Mouse (Mus musculus): ENCODE measurements around the gene Ndufaf3. TPM values are rescaled to one million over a fixed set of nuclear protein-coding genes. Genes with fewer than 3 reads are reported as not detected.

The Ndufaf3 gene
- total RNA-seq, 2 experiments from 2014 or later, result 52.6 to 66.3 TPM

DNA sequence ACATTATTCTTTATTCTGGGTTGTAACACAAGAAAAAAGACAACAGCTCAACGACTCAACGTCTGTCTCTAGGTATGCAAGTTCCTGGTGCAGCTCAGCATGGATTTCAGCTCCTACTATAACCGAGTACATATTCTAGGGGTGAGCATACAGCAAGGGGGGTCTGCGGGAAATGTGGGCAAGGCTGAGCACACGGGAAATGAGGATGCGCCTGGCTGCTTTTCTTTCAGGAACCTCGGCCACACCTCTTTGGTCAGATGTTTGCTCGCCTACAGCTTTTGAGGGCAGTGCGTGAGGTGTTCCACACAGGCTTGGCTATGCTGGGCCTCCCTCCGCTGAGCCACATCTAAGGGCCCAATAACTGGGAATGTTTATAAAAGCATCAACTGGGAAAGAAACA, 5.1 kb upstream of the Ndufaf3 start:
- no peak for DNase-seq

DNA sequence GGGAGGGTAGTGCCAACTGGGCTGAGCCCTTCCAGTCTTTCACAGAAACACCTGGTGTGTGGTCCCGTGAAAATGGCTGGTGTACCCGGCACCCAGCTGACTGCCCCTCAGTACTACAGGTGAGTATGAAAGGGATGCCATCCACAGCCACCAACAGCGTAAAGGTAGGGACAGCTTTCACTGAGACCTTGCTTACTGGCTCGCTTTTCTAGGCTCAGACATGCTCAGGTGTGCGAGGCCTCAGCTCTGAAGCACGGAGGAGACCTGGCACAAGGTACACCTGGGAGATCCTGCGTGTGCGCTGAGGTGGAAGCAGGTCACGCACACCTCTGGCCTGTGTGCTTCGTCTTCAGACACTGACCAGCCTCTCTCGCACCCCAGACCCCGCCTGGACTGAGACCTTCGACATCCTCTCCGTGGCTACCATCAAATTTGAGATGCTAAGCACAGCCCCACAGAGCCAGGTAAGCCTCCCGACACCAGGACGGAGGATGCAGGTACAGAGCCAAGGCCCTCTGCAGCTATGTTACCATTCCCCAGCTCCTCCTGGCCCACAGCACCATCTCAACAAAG, 4.3 kb upstream of the Ndufaf3 start:
- DNase-seq, result no peak

DNA sequence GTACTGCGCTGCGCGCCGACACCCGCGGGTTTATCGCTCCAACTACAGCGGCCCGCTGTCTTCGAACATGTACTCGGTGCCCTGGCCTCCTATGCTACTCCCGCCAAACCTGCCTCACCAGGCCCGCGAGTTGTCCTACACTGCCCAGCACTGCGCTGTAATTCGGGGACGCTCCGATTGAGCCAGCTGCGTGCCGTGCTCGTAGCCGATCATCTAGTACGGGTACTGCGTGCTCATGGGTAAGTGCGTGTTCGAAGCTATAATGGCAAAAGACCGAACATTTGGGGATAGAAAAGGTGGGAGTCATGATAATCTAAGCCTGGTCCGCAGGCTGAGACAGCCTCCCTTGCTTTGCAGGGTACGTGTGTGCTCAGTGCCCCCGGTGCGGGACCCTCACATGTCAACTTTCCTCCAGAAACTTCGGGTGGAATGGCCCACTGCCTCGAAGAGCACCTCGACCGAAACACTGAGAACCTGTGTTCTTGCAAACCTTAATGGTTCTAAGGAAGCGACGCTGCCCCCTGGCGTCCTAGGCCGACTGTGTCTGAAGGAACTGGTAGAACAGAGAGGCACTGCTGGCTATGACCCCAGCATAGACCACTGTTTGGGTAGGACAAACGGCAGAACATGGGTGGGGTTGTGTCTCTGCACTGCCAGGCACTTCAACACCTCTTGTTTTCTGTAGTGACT, 3.1 kb upstream of the Ndufaf3 start:
- DNase-seq, result peak in 1 of 2 experiments; percentile 69

DNA sequence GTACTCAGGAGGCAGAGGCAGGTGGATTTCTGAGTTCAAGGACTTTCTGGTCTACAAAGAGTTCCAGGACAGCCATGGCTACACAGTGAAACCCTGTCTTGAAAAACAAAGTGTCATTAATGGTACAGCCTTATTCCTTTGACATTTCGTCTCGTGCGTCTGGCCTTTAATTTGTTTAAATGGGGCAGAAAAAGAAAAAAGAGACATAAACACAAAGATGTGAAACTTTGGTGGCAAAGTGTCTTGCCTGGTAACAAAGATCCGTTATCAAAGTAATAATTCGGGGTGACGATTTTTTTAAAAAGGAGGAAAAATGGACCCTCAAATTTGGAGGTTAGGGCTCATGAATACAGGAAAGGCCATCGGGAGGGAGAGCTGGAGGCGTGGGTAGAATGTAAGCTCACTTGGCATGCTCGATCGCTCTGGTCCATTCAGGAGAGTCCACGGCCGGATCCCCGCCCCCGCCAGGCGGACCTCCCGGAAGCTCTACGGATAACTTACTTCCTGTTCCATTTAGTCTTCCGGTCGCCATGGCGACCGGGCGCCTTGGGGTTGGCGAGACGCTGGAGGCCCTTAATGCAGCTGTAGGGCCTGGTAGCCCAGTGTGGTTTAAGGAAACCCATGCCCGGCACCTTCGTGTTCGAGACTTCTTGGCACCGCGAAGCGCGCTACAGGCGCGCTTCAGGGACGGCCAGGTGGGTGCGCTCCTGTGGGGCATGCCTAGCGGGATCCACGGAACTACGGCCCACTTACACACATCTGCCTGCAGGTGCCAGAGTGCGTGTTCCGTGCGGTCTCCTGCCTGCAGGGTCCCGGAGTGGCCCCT, 2.4 kb upstream of the Ndufaf3 start, which contains the start of gene Dalrd3:
Gene Dalrd3 (plus strand): TSS at position 506 of the 826 bp plus-strand sequence.
- peak; percentile 87 to 89 for DNase-seq

DNA sequence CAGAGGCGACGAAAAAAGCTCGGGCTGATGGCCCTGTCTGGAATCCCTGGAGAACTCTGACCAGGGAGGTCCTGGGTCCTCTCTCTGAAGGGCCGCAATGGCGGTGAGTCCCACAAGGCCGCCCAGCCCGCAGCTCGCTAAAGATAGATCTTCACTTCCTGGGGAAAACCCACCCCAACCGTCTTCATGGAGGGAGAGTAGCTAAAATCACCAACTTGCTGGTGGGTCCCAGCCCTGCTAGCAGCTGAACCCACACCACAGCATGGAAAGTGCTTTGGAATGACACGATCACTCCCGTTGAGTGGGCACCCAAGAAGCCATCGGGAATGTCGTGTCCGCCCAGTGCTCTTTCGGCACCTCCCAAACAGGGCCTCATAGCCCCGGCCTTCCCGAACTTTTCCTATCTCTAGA, 1.3 kb upstream of the Ndufaf3 start:
- no peak for DNase-seq

DNA sequence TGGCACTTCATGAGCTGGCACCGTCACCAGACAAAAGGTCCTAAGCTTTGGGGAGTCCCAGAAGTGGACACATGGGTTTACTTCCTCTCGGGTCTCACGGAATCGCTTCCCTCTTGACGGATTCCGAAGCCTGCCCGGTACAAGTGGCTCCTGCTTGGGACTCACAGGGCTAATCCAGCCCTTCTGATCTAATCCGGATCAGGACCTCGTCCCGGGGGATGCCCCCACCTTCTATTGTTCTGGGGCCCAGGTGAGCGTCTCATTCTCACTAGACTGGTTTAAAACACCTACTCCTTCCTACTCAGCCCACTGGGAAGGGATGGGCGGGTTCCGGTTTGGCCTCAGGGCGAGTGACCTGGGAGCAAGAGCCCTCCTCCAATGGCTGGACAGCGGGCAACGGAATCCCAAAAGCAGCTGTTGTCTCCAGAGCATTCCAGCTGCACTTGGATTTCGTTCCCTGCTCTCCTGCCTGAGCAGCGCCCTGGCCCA, 741 bp upstream of the Ndufaf3 start:
- DNase-seq, result no peak

DNA sequence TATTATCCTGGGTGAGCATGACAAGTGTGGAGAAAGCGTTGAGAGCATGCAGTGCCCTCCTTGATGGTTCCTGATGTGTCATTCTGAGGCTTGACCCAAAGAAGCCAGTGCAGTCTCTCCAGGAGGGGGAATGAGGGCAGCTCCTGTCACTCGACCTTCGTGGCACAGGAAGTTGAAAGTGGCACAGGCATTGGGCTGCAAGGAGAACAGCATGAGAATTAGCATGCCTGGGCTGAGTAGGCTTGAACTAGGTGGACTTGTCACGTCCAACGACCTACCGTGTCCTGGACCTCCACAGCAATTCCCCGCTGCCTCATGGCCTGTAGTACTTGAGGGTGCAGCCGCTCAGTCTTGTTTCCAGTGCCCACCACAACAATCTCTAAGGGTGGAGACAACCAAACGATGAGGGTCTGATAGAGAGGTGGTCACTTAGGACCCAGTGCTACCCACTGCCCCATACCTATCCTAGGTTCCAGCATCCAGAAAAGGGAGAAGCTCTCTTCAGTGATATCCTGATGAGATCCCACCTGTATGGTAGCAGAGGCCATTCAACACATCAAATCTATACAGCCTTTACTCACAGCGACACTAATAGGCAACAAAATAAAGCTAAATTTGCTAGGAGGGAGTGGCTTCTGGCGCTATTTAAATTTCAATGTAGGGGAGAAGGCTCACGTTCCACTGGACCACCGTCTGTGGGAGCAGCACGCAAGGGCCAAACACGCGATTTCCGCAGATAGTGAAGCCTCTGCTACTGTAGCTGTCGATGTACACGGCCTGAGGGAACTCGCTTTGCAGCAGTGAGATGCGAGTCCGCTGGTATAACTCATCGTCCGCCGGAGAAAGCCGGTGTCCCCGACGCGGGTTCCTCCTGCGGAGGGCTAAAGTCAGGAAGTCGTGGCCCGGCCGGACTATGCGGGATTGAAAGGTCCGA, 1.1 kb downstream of the Ndufaf3 start:
- DNase-seq, result no peak

DNA sequence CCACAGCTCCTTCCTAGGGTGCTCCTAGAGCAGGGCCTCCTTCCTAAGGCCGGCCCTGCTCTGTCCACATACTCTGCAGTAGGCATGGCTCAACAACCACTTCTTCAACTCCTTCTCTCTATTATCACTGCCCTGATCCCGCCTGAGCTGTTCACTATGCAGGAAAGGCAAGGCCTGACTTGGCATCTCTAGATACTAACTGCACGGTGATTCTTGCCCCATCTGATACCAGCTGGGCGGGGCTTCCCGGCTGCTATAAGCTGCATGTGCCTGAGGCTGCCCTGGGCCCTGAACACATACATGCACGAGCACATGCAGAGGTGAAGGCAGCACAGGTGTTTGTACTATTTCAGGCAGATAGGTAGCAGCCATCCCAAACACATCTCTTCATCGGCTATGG, 3.1 kb downstream of the Ndufaf3 start:
- DNase-seq, result no peak

DNA sequence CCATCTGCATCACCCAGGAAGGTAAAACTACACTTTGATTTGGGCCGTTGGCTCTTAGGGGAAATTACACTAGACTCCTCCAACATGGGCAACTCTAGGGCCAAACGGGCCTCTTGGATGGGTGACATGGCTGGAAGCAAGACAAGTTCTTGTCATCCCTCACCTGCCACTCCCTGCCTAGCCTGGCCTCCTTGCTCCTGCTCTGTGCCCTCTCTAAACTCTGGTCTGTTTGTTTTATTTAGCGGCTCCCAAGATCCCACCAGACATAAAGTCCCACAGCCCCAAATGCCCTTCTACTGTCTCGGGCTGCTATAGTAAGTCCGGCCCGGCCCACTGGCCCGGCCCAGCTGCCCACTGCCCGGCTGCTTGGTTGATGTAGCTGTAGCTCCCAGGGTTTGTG, 3.6 kb downstream of the Ndufaf3 start:
- DNase-seq, result no peak

DNA sequence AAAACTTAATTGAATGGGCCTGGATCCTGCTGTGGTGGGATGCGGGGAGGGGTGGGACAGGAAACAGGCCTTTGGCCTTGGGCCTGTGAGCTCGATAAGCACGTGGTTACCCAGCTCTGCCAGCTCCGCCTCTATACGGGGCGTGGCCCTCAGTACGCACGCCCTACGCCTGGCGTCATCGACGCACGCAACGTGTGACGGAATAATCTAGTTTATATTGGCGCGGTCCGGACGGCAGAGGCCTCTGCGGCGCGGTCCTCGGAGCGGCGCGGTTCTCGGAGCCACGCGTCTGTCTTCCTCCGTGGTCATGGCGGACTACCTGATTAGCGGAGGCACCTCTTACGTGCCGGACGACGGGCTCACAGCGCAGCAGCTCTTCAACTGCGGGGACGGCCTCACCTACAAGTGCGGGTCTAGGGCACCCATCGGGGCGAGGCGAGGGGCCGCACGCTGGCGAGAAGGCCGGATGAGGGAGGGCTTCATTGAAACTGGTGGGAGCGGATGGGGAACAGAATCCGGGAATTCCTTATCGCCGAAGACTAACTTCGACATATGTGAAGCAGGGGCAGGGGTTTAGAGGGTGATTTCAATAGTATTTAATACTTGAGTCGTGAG, 6.9 kb downstream of the Ndufaf3 start, which contains the start of gene Impdh2:
Gene Impdh2 (plus strand): TSS at position 60 of the 615 bp plus-strand sequence.
- DNase-seq, result peak; percentile 94

DNA sequence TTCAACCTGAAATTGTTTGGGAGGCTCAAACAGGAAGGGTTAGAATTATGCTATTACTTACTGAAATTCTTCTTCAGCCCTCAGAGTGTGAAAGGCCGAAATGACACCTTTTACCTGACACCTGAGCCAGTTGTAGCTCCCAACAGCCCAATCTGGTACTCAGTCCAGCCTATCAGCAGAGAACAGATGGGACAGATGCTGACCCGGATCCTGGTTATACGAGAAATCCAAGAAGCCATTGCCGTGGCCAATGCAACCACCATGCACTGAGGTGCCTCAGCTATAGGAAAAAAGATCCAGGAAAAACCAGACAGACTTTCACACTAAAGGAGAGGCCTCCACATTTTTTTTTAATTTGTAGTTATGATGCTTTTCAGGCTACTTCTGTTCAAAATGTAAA, 8.1 kb downstream of the Ndufaf3 start:
- DNase-seq, result no peak

DNA sequence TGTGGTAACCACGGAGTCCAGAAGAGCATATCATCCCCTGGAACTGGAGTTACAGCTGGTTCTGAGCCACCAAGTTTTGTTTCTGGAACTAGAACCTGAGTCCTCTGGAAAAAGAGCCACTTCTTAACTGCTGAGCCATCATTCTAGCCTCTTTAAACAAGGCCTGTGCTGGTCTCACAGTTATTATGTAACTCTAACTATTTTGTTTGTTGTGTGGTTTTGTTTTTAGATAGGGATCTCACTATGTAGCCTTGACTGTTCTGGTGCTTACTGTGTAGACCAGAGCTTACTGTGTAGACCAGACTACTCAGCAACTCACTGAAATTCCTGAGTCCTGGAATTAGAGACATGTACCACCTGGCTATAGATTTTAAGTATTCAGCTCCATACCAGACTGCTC, 20.4 kb downstream of the Ndufaf3 start:
- no peak for DNase-seq

DNA sequence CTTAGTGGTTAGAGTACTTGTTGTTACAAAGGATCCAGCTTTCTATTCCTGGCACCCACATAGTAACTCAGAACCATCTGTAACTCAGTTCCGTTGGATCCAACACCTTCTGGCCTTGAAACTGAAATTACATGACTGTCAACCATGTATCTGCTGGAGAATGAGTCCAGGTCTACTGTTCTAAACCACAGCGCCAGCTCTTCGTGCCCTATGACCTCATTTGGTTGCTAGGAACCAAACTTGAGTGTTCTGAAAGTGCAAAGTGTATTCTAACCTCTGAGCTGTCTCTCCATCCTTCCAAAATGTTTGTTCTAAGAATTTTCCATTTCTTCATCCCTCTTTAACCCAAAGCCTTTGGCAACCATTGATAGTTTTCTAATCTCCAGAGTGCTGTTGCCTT, 21.2 kb downstream of the Ndufaf3 start:
- no peak for DNase-seq

DNA sequence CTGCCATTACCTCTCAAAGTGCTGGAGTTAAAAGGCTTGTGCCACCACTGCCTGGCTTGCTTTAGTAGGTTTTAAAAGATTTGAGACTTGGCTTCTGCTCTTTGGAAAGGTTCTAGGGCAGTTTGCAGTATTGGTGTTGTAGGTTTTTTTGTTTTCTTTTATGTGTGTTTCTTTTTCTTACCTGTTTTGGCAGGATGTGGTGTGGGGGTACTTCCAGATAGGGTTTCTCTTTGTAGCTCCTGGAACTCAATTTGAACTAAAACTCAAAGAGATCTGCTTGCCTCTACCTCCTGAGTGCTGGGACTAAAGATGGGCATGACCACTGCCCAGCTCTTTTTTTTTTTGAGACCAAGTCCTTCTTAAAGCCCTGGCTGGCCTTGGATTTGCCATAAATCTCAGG, 26.4 kb downstream of the Ndufaf3 start:
- DNase-seq, result no peak

DNA sequence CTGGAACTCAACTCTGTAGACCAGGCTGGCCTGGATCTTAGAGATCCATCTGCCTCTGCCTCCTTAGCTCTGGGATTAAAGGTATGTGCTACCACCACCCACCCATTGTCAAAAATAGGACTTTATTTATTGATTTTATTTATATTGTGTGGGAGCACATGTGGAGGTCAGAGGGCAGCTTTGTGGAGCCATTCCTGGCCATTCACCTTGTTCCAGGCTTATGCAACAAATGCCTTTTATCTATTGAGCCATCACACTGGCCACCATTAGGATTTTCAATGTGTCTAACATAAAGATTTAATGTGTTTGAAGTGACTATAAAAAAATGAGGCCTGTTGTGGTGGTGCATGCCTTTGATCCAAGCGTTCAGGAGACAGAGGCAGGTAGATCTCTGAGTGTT, 35.7 kb downstream of the Ndufaf3 start:
- DNase-seq, result no peak

DNA sequence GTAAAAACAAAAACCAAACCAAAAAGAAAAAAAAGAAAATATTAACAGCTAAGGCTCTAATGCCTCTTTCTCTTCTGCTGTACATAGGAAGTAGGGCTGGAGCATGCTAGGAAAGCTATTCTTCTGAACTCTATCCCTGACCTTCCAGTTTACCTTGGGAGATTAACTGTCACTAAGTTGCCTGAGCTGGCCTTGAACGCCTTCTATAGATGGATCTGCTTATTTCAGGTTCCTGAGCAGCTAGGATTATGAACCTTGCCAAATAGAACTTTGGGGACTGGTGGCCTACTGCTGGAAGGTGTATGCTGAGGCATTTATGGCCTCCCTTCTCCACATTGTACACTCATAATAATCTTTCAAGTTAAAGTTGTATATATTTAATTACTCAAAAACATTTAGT, 36.3 kb downstream of the Ndufaf3 start:
- no peak for DNase-seq

DNA sequence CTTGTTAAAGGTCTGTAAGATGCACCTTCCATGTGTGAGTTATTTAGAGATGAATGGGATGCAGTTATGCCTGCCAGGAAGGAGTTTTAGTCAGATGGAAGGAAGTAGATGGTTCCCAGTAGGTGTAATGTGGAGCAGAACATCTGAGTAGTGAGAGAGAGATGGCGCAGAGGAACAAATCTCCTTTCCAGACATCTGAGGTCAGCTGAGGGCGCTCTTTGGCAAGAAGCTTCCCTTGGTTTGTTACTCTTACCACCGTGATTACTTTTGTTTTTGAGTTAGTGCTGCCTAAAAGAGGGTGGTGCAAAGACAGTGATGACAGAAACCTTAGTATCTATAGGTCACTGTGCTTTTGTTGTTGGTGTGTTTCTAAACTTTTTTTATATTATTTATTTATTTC, 41.8 kb downstream of the Ndufaf3 start:
- DNase-seq, result no peak

DNA sequence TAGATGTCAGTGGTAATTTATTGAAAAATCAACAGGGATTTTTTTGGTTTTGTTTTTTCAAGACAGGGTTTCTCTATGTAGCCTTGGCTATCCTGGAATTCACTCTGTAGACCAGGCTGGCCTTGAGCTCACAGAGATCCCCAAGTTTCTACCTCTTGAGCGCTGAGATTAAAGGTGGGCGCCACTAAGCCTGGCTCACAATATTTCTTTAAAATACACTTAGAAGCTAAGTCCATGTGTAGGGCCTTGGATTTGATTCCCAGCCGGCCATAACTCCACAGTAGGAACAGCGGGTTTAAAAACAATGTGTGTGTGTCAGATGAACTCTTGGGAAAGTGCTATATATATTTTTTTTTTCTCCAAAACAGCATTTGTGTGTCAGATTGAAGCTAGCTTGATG, 43.9 kb downstream of the Ndufaf3 start:
- no peak for DNase-seq

DNA sequence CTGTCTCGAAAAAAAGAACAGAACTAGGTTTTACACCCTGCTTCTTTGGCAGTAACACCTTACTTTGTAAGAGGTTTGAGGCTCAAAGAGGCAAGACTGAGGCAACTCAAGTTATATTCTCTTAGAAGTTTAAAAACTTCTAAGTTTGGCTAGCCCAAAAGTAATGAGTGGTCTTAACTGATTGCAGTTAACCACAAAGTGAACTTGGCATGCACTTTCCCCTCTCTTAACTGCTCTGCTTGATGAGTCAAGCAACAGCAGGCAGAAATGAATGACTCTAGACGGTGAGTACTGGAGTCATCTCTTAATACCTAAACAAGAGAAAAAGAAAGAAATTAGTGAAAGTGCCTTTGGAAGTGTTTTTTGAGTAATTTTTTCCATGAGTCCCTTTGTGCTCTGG, 45.6 kb downstream of the Ndufaf3 start:
- no peak for DNase-seq

DNA sequence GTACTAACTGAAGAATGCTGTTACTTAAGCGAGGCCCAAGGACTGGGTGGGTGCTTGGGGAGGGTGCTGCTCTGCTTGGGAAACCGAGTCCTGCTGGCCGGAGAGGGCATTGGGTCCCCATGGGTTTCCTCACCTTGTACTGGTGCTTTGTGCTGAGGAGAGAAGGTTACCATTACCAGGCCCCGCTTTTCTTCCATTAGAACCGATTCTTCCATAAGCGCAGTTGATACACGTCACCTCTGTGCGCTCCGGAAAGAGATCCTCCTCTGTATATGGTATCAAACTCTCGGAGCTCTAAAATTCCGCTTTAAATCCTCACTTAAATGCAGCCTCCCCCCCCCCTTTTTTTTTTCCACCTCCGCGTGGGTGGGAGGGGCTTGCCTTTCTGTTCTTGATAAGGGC, 49.3 kb downstream of the Ndufaf3 start:
- no peak for DNase-seq

DNA sequence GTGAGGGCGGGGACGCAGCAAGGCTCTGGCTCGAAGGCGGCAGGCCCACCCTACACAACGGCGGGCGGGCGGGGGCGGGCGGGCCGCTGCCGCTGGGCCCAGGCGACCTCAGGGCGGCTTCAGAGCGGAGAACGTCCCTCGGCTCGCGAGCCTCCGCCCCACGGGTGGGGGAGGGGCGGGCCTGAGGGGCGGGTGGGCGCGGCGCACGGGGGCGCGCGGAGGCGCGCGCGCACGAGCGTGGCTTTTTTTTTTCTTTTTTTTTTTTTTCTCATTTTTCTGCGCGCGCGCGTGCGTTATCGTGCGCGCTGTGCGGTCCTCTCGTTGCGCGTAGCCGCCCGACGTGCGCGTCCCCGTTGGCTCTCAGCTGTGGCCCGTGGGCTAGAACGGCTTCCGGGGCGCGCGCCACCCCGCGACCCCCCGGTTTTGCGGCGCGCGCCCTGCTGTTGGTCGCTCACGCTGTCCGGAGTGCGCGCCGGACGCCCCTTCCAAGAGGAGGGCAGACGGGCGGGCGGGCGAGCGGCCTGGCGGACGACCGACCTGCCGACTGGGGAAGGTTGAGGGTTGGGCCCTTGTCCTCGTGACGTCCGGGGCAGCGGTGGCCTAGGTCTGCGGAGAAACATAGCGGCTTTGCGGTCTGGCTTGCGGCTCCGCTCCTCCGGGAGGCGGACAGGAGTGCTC, 49.8 kb downstream of the Ndufaf3 start:
- DNase-seq, result peak; percentile 82 to 83
